Mouse (Mus musculus) forebrain, embryonic 12.5 days (tissue): Measurements from ENCODE around the gene Bcar3. TPM values are rescaled to one million over a fixed set of nuclear protein-coding genes. Genes with fewer than 3 reads are reported as not detected.
"Not testable (repeated sequence)": the region's sequence is repeated elsewhere in the genome, so short reads cannot be mapped to it uniquely, and the experiment has no call there.

Experiments used
- ATAC-seq: fragments of 200-750 bp; cut with Nextera tagmentation; 2 replicates; pipeline ENCODE4 v1.8.0; 2017; ENCODE audit warnings: moderate TSS enrichment; ENCODE audit not compliant: low FRiP score
- H3K27ac ChIP-seq: fragments of 300-500 bp; sonication (generic); 2 replicates; pipeline ENCODE4 v1.5.1; 2016; ENCODE audit warnings: mild to moderate bottlenecking
- H3K27me3 ChIP-seq: fragments of 300-500 bp; sonication (generic); 2 replicates; pipeline ENCODE4 v1.6.1; 2016; ENCODE audit warnings: mild to moderate bottlenecking
- H3K36me3 ChIP-seq: fragments of 300-500 bp; sonication (generic); replicated peaks from 2 replicates; pipeline ENCODE4 v1.6.1; 2016; ENCODE audit warnings: mild to moderate bottlenecking
- H3K4me1 ChIP-seq: fragments of 300-500 bp; sonication (generic); 2 replicates; pipeline ENCODE4 v1.6.1; 2016
- H3K4me2 ChIP-seq: fragments of 300-500 bp; sonication (generic); 2 replicates; pipeline ENCODE4 v1.6.1; 2016; ENCODE audit warnings: mild to moderate bottlenecking, moderate library complexity
- H3K4me3 ChIP-seq: fragments of 300-500 bp; sonication (generic); replicated peaks from 2 replicates; pipeline ENCODE4 v1.5.1; 2016; ENCODE audit warnings: mild to moderate bottlenecking
- H3K9ac ChIP-seq: fragments of 300-500 bp; sonication (generic); 2 replicates; pipeline ENCODE4 v1.6.1; 2016; ENCODE audit warnings: mild to moderate bottlenecking
- H3K9me3 ChIP-seq: fragments of 300-500 bp; sonication (generic); 2 replicates; pipeline ENCODE4 v1.6.1; 2016
- WGBS: fragments of 180-500 bp; shearing (Covaris S2); methylation state at CpG from one replicate; pipeline ENCODE4 v1.1.7; 2016; 5-methylcytosine and 5-hydroxymethylcytosine counted together
- polyA plus RNA-seq: library from polyadenylated mRNA; unstranded; fragments of >200 nt; fragmentation: Nextera tagmentation; extraction: Ambion mirVana; gene quantifications from 2 replicates; pipeline ENCODE4 v1.2.1, GENCODE M21; 2016

Bcar3 gene
- polyA plus RNA-seq, 1 experiment from 2014 or later: 10.9 TPM

- H3K9me3 ChIP-seq: no peaks in the 10 kb centered on the region
- peaks cover 34% of the 10 kb centered on the region for H3K36me3 ChIP-seq
- H3K4me1 ChIP-seq: peaks cover 35% of the 10 kb centered on the region
- H3K27me3 ChIP-seq: no peaks in the 10 kb centered on the region
- WGBS: 11% methylated on average over 20 of the region's 20 CpGs
- no peak; the same call in 1 of the 2 replicates for ATAC-seq
- H3K9ac ChIP-seq: peak overlapping the region; percentile 90
- peak overlapping the region; percentile 38 for H3K4me2 ChIP-seq
- H3K4me3 ChIP-seq: peak overlapping the region; percentile 93
- peak overlapping the region; percentile 61; the same call in 1 of the 2 replicates for H3K27ac ChIP-seq
Measured at GRCm38 (mm10) chr3:122273407-122274240, 20.3 kb upstream of the Bcar3 start.

GRCm38 (mm10) chr3:122274241-122275024, 19.5 kb upstream of the Bcar3 start, which contains the start of gene Dnttip2:
TSS of gene Dnttip2 (plus strand) at chr3:122274388.
- ATAC-seq: peak; percentile 97
- Histone ChIP-seq H3K4me1 (peaks cover 35% of the 10 kb centered on the region), H3K27me3 (no peaks in the 10 kb centered on the region), H3K4me3 (peak within 1 kb of the TSS; percentile 93), H3K9me3 (no peaks in the 10 kb centered on the region), H3K36me3 (peaks cover 42% of the 10 kb centered on the region), H3K27ac (peak within 1 kb of the TSS; percentile 61), H3K9ac (peak within 1 kb of the TSS; percentile 90), H3K4me2 (peak within 1 kb of the TSS; percentile 80)
- under 1% methylated on average over 56 of the region's 57 CpGs for WGBS

- H3K36me3 ChIP-seq: peaks cover 49% of the 10 kb centered on the region
- peak overlapping the region; percentile 80 for H3K4me2 ChIP-seq
- no peaks in the 10 kb centered on the region for H3K9me3 ChIP-seq
- H3K27me3 ChIP-seq: no peaks in the 10 kb centered on the region
- WGBS: 74% methylated on average over 10 of the region's 10 CpGs
- no peak for ATAC-seq
- peak overlapping the region; percentile 90 for H3K9ac ChIP-seq
- peak overlapping the region; percentile 93 for H3K4me3 ChIP-seq
- H3K4me1 ChIP-seq: peaks cover 35% of the 10 kb centered on the region
- no peak overlapping the region for H3K27ac ChIP-seq
Measured at GRCm38 (mm10) chr3:122275111-122275510, 18.8 kb upstream of the Bcar3 start.

- Histone ChIP-seq H3K4me3 (no peak overlapping the region), H3K27me3 (no peaks in the 10 kb centered on the region), H3K27ac (no peak overlapping the region), H3K9ac (no peak overlapping the region), H3K36me3 (peaks cover 37% of the 10 kb centered on the region), H3K4me2 (no peak overlapping the region), H3K4me1 (peaks cover 7% of the 10 kb centered on the region), H3K9me3 (no peaks in the 10 kb centered on the region)
- WGBS: 79% methylated on average over 5 of the region's 5 CpGs
- no peak for ATAC-seq
Measured at GRCm38 (mm10) chr3:122287195-122287594, 6.7 kb upstream of the Bcar3 start.

GRCm38 (mm10) chr3:122288613-122289195, 5.2 kb upstream of the Bcar3 start:
- no peaks in the 10 kb centered on the region for H3K9me3 ChIP-seq
- H3K27me3 ChIP-seq: no peaks in the 10 kb centered on the region
- peaks cover 12% of the 10 kb centered on the region for H3K4me1 ChIP-seq
- no peak overlapping the region for H3K9ac ChIP-seq
- WGBS: 89% methylated on average over 5 of the region's 5 CpGs
- peaks cover 22% of the 10 kb centered on the region for H3K36me3 ChIP-seq
- H3K27ac ChIP-seq: no peak overlapping the region
- no peak overlapping the region for H3K4me3 ChIP-seq
- ATAC-seq: no peak
- H3K4me2 ChIP-seq: no peak overlapping the region

- H3K27ac ChIP-seq, H3K9ac ChIP-seq, ATAC-seq, H3K4me3 ChIP-seq, H3K9me3 ChIP-seq, H3K4me2 ChIP-seq, H3K27me3 ChIP-seq: not testable (repeated sequence)
- 76% methylated on average over 4 of the region's 4 CpGs for WGBS
- Histone ChIP-seq H3K4me1 (peaks cover 15% of the 10 kb centered on the region), H3K36me3 (peaks cover 16% of the 10 kb centered on the region)
Measured at GRCm38 (mm10) chr3:122289344-122289743, 4.6 kb upstream of the Bcar3 start.

GRCm38 (mm10) chr3:122290696-122291095, 3.2 kb upstream of the Bcar3 start:
- WGBS: 85% methylated on average over 7 of the region's 7 CpGs

GRCm38 (mm10) chr3:122291828-122292227, 2.1 kb upstream of the Bcar3 start:
- no peak for ATAC-seq
- Histone ChIP-seq H3K4me3 (peak overlapping the region; percentile 89; the same call in 1 of the 2 replicates), H3K4me2 (peak overlapping the region; percentile 67), H3K9me3 (no peaks in the 10 kb centered on the region), H3K27me3 (no peaks in the 10 kb centered on the region), H3K4me1 (peaks cover 25% of the 10 kb centered on the region), H3K9ac (no peak overlapping the region), H3K27ac (no peak overlapping the region), H3K36me3 (no peaks in the 10 kb centered on the region)
- WGBS: 49% methylated on average over 12 of the region's 12 CpGs

More at GRCm38 (mm10) chr3:122290696-122291095, 3.2 kb upstream of the Bcar3 start:
- no peak overlapping the region for H3K4me2 ChIP-seq
- ATAC-seq: no peak
- H3K27ac ChIP-seq: no peak overlapping the region
- H3K9me3 ChIP-seq: no peaks in the 10 kb centered on the region
- peaks cover 25% of the 10 kb centered on the region for H3K4me1 ChIP-seq
- peaks cover 4% of the 10 kb centered on the region; the same call in 1 of the 2 replicates for H3K36me3 ChIP-seq
- H3K9ac ChIP-seq: no peak overlapping the region
- no peak overlapping the region for H3K4me3 ChIP-seq
- no peaks in the 10 kb centered on the region for H3K27me3 ChIP-seq

GRCm38 (mm10) chr3:122292300-122293222, 1.4 kb upstream of the Bcar3 start:
- no peaks in the 10 kb centered on the region for H3K36me3 ChIP-seq
- H3K27me3 ChIP-seq: no peaks in the 10 kb centered on the region
- peak overlapping the region; percentile 89 for H3K4me3 ChIP-seq
- WGBS: 6% methylated on average over 54 of the region's 54 CpGs
- H3K4me1 ChIP-seq: peaks cover 25% of the 10 kb centered on the region
- peak overlapping the region; percentile 96 for H3K9ac ChIP-seq
- no peaks in the 10 kb centered on the region for H3K9me3 ChIP-seq
- peak; percentile 75 for ATAC-seq
- peak overlapping the region; percentile 99 for H3K27ac ChIP-seq
- H3K4me2 ChIP-seq: peak overlapping the region; percentile 67

- peak overlapping the region; percentile 89 for H3K4me3 ChIP-seq
- H3K4me1 ChIP-seq: peaks cover 28% of the 10 kb centered on the region
- H3K9me3 ChIP-seq: no peaks in the 10 kb centered on the region
- peak overlapping the region; percentile 96 for H3K9ac ChIP-seq
- H3K27ac ChIP-seq: peak overlapping the region; percentile 99
- no peaks in the 10 kb centered on the region for H3K27me3 ChIP-seq
- H3K36me3 ChIP-seq: no peaks in the 10 kb centered on the region
- under 1% methylated on average over 94 of the region's 105 CpGs for WGBS
- peak overlapping the region; percentile 67 for H3K4me2 ChIP-seq
- ATAC-seq: peak; percentile 73
Measured at GRCm38 (mm10) chr3:122293223-122293953, 548 bp upstream of the Bcar3 start.

GRCm38 (mm10) chr3:122295511-122295910, 1.6 kb downstream of the Bcar3 start:
- ATAC-seq: no peak
- H3K36me3 ChIP-seq: no peaks in the 10 kb centered on the region
- no peak overlapping the region for H3K4me2 ChIP-seq
- no peaks in the 10 kb centered on the region for H3K9me3 ChIP-seq
- H3K4me3 ChIP-seq: no peak overlapping the region
- no peak overlapping the region for H3K9ac ChIP-seq
- H3K27ac ChIP-seq: no peak overlapping the region
- H3K4me1 ChIP-seq: peaks cover 36% of the 10 kb centered on the region
- H3K27me3 ChIP-seq: no peaks in the 10 kb centered on the region
- 10% methylated on average over 5 of the region's 5 CpGs for WGBS
